Mouse (Mus musculus): ENCODE data around the gene Tnfaip6. TPM values are rescaled to one million over a fixed set of nuclear protein-coding genes. Genes with fewer than 3 reads are reported as not detected.
"Not testable (repeated sequence)": the region's sequence is repeated elsewhere in the genome, so short reads cannot be mapped to it uniquely, and the experiment has no call there.

Tnfaip6 gene
- polyA plus RNA-seq (2015; fragmentation: Nextera tagmentation; extraction: Ambion mirVana) = 3.8 and 4.1 TPM in 2 replicates

DNA sequence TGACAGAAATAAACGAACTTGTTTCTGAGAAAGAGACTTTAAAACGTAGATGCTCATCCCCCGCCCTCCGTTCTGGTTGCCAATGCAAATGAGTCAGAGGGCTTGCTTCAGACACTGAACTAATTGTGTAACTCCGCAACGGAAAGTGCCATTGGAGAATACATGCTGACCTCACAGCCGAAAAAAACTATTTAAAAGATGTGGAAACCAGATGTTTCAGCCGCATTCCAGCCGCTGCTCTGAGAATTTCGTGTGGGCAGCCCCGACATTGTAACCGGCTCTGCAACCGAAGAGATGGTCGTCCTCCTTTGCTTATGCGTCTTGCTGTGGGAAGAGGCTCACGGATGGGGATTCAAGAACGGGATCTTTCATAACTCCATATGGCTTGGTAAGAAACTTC, at the start of gene Tnfaip6:
TSS of gene Tnfaip6 (plus strand) at position 128 of the 400 bp plus-strand sequence.
- WGBS = under 1% methylated on average over 17 of the region's 17 CpGs
- Histone ChIP-seq H3K4me3 (ENCODE audit: low read length) (peak within 1 kb of the TSS; percentile 38), H3K4me1 (ENCODE audit: control insufficient read depth, insufficient read depth, low read depth, low read length) (no peaks in the 10 kb centered on the region), H3K4me2 (ENCODE audit: low read length) (peak within 1 kb of the TSS; percentile 59), H3K9me3 (ENCODE audit: control insufficient read depth, low read length) (no peaks in the 10 kb centered on the region), H3K9ac (ENCODE audit: low read depth, low read length) (peak within 1 kb of the TSS; percentile 9; the same call in 1 of the 2 replicates), H3K27ac (ENCODE audit: low read depth, low read length) (no peak within 1 kb of the TSS), H3K27me3 (replicated peaks; ENCODE audit: control insufficient read depth, insufficient read depth, low read length) (no peaks in the 10 kb centered on the region), H3K36me3 (ENCODE audit: control insufficient read depth, insufficient read depth, low read length) (no peaks in the 10 kb centered on the region)
- peak; percentile 74 for ATAC-seq

DNA sequence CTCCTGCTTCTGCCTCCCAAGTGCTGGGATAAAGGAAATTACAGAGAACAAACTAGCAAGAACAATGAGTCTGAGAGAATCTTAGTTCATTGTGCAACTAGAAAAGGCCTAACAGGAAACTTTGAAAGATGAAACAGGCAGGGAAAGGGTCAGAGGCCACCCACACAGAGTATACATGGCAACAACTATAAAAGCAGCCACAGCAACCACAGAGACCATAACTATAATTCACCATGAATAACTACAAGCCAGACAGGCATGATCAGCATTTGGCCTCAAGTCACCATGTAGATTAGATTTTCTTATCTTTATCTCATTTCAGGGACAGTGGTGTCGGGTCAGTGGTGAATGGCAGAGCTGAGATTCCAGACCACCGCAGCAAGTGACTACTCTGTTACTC, 48.2 kb upstream of the Tnfaip6 start:
- 86% methylated on average over 2 of the region's 2 CpGs for WGBS
- ATAC-seq = no peak
- H3K27me3 ChIP-seq (replicated peaks; ENCODE audit: control insufficient read depth, insufficient read depth, low read length) = no peaks in the 10 kb centered on the region
- no peaks in the 10 kb centered on the region for H3K4me1 ChIP-seq (ENCODE audit: control insufficient read depth, insufficient read depth, low read depth, low read length)
- H3K9ac ChIP-seq (ENCODE audit: low read depth, low read length) = no peak overlapping the region
- H3K4me2 ChIP-seq (ENCODE audit: low read length) = no peak overlapping the region
- H3K9me3 ChIP-seq (ENCODE audit: control insufficient read depth, low read length) = no peaks in the 10 kb centered on the region
- H3K27ac ChIP-seq (ENCODE audit: low read depth, low read length) = no peak overlapping the region
- H3K36me3 ChIP-seq (ENCODE audit: control insufficient read depth, insufficient read depth, low read length) = no peaks in the 10 kb centered on the region
- no peak overlapping the region for H3K4me3 ChIP-seq (ENCODE audit: low read length)

DNA sequence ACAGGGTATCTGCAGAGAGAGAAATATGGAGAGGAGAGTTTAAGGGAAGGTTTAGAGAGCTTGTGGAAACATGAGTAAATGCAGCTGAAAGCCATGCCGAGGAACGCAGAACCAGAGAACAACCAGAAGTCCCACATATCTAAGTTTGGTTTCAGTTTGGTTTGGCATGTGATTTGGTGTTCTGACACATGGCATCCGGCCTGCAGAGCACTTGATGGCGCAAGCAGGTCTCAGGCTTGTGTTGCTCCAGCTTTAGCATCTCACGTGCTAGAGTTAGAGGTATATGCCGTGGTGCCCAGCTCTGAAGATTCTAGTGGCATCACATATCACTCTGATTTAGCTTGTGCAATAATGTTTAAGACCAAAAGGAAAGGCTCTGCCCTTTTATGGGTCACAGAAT, 46.4 kb upstream of the Tnfaip6 start:
- Histone ChIP-seq H3K4me3 (ENCODE audit: low read length) (no peak overlapping the region), H3K9me3 (ENCODE audit: control insufficient read depth, low read length) (no peaks in the 10 kb centered on the region), H3K36me3 (ENCODE audit: control insufficient read depth, insufficient read depth, low read length) (no peaks in the 10 kb centered on the region), H3K4me1 (ENCODE audit: control insufficient read depth, insufficient read depth, low read depth, low read length) (no peaks in the 10 kb centered on the region), H3K4me2 (ENCODE audit: low read length) (no peak overlapping the region), H3K9ac (ENCODE audit: low read depth, low read length) (no peak overlapping the region), H3K27ac (ENCODE audit: low read depth, low read length) (no peak overlapping the region), H3K27me3 (replicated peaks; ENCODE audit: control insufficient read depth, insufficient read depth, low read length) (no peaks in the 10 kb centered on the region)
- 96% methylated on average over 6 of the region's 6 CpGs for WGBS
- no peak for ATAC-seq

DNA sequence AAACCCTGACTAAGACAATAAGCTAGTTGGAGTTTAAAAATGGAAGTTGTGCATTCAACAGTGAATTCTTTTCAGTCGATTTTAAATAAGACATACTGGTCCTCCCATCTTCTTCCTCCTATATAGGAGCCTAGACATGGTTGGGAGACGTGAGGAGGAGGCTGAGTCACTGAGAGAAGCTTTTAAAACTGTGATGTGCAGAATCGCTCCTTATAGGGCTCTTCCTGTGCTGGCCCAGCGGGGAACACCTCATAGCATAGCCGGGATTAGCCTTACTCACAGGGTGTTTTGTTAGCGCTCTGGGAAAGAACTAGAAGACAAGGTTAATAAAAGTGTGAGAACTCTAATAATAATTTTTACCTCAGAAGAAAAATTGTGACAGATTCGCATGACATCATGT, 37.8 kb upstream of the Tnfaip6 start:
- no peaks in the 10 kb centered on the region for H3K4me1 ChIP-seq (ENCODE audit: control insufficient read depth, insufficient read depth, low read depth, low read length)
- no peak overlapping the region for H3K4me2 ChIP-seq (ENCODE audit: low read length)
- H3K36me3 ChIP-seq (ENCODE audit: control insufficient read depth, insufficient read depth, low read length) = no peaks in the 10 kb centered on the region
- H3K4me3 ChIP-seq (ENCODE audit: low read length) = no peak overlapping the region
- no peak overlapping the region for H3K27ac ChIP-seq (ENCODE audit: low read depth, low read length)
- WGBS = 62% methylated on average over 7 of the region's 7 CpGs
- no peak overlapping the region for H3K9ac ChIP-seq (ENCODE audit: low read depth, low read length)
- H3K27me3 ChIP-seq (replicated peaks; ENCODE audit: control insufficient read depth, insufficient read depth, low read length) = no peaks in the 10 kb centered on the region
- no peak for ATAC-seq
- no peaks in the 10 kb centered on the region for H3K9me3 ChIP-seq (ENCODE audit: control insufficient read depth, low read length)

DNA sequence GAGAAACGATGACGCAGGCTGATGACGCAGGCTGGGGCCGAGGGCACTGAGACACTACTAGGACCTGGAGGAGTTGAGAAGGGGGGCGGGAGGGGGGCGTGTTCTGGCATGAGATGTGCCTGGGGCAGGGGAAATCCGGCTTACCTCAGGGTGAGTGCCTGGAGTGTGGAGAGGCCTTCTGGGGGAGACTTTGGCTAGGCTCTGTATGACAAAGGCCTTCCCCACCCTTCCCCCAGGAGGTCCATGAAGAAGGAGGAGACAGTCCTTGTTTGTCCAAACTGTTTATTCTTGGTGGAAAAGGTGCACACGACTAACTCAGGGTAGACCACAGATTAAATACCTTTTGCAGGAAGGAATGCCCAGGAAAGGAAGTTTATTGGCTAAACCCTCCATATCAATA, 36.3 kb upstream of the Tnfaip6 start:
- Histone ChIP-seq H3K9me3 (ENCODE audit: control insufficient read depth, low read length) (no peaks in the 10 kb centered on the region), H3K4me2 (ENCODE audit: low read length) (no peak overlapping the region), H3K9ac (ENCODE audit: low read depth, low read length) (no peak overlapping the region), H3K4me3 (ENCODE audit: low read length) (no peak overlapping the region), H3K27ac (ENCODE audit: low read depth, low read length) (no peak overlapping the region), H3K27me3 (replicated peaks; ENCODE audit: control insufficient read depth, insufficient read depth, low read length) (no peaks in the 10 kb centered on the region), H3K36me3 (ENCODE audit: control insufficient read depth, insufficient read depth, low read length) (no peaks in the 10 kb centered on the region), H3K4me1 (ENCODE audit: control insufficient read depth, insufficient read depth, low read depth, low read length) (no peaks in the 10 kb centered on the region)
- WGBS = 87% methylated on average over 8 of the region's 8 CpGs
- no peak for ATAC-seq

DNA sequence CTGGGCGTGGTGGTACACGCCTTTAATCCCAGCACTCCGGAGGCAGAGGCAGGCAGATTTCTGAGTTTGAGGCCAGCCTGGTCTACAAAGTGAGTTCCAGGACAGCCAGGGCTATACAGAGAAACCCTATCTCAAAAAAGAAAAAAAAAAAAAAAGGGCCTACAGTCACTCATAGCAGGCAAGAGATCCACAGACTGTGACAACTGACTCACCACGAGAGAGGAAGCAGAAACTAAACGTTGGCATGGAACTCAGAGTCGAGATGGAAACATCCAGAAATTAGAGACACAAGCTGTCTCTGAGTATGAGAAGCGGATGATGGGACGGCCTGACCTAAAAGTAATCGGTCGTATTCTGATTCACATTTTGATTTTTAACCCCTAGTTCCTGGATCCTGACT, 35.5 kb upstream of the Tnfaip6 start:
- H3K9ac ChIP-seq (ENCODE audit: low read depth, low read length); H3K27me3 ChIP-seq (replicated peaks; ENCODE audit: control insufficient read depth, insufficient read depth, low read length); H3K4me2 ChIP-seq (ENCODE audit: low read length); H3K27ac ChIP-seq (ENCODE audit: low read depth, low read length); H3K9me3 ChIP-seq (ENCODE audit: control insufficient read depth, low read length); ATAC-seq; H3K4me3 ChIP-seq (ENCODE audit: low read length); H3K4me1 ChIP-seq (ENCODE audit: control insufficient read depth, insufficient read depth, low read depth, low read length); H3K36me3 ChIP-seq (ENCODE audit: control insufficient read depth, insufficient read depth, low read length): not testable (repeated sequence)
- 93% methylated on average over 10 of the region's 10 CpGs for WGBS

DNA sequence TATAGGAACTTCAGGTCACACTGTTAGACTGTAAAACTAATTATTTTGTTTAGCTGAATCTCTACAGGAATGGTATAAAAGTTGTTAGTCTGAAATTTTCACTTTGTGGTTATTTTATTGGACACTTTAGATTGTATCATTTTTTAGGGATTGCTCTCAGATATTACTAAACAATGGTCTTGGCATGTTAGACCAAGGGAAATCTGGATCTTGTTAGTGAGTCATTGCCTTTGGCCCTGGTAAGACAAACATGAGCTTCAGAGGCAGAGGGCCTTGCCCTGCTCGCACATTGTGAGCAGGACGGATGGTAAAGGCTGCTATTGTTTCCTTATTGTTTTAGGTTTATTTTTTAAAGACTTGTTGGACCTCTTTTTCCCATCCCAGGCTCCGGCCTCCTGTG, 31.4 kb upstream of the Tnfaip6 start:
- H3K4me2 ChIP-seq (ENCODE audit: low read length) = no peak overlapping the region
- H3K36me3 ChIP-seq (ENCODE audit: control insufficient read depth, insufficient read depth, low read length) = no peaks in the 10 kb centered on the region
- no peak overlapping the region for H3K9ac ChIP-seq (ENCODE audit: low read depth, low read length)
- H3K27ac ChIP-seq (ENCODE audit: low read depth, low read length) = no peak overlapping the region
- H3K9me3 ChIP-seq (ENCODE audit: control insufficient read depth, low read length) = no peaks in the 10 kb centered on the region
- no peaks in the 10 kb centered on the region for H3K27me3 ChIP-seq (replicated peaks; ENCODE audit: control insufficient read depth, insufficient read depth, low read length)
- 73% methylated on average over 3 of the region's 3 CpGs for WGBS
- ATAC-seq = no peak
- no peaks in the 10 kb centered on the region for H3K4me1 ChIP-seq (ENCODE audit: control insufficient read depth, insufficient read depth, low read depth, low read length)
- H3K4me3 ChIP-seq (ENCODE audit: low read length) = no peak overlapping the region

DNA sequence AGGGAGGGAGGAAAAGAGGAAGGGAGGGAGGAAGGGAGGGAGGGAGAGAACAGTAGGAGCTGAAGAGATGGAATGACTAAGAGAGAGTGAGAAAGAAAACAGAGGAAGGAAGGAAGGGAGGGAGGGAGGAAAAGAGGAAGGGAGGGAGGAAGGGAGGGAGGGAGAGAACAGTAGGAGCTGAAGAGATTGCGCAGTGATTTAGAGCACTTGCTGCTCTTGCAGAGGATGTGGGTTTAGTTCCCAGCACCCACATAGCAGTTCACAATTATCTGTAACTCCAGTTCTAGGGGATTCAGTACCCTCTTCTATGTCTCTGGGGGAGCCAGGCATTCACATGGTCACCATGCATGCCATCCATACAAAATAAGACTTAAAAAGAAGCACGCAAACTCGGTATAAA, 26.0 kb upstream of the Tnfaip6 start:
- not testable (repeated sequence) for H3K4me2 ChIP-seq (ENCODE audit: low read length); H3K4me3 ChIP-seq (ENCODE audit: low read length); H3K27ac ChIP-seq (ENCODE audit: low read depth, low read length); H3K36me3 ChIP-seq (ENCODE audit: control insufficient read depth, insufficient read depth, low read length); H3K9ac ChIP-seq (ENCODE audit: low read depth, low read length); H3K27me3 ChIP-seq (replicated peaks; ENCODE audit: control insufficient read depth, insufficient read depth, low read length); ATAC-seq; H3K9me3 ChIP-seq (ENCODE audit: control insufficient read depth, low read length); H3K4me1 ChIP-seq (ENCODE audit: control insufficient read depth, insufficient read depth, low read depth, low read length)
- 86% methylated on average over 3 of the region's 3 CpGs for WGBS

DNA sequence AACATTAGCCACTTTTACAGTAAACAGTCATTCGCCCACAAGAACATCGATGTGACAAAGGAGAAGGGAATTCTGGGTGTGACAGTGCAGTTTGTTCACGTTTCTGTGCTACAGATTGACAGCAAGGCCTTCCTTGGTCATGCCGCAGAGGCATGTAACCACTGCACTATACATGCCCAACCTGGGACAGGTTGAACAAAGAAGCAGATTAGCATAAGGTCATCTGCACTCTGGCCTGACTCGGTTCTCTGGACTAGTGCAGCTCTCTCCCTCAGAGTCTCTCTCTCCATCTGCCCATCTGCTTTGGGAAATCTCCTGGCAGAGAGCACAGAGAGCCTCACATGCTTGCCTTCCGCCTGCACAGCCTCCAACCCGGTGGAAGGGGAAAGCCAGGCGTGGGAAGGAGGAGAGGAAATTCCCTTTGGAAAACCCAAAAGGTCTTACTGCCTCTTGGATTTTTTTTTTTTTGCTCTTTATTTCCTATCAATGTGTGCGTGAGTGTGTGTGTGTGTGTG, 24.4 kb upstream of the Tnfaip6 start:
- Histone ChIP-seq H3K27me3 (replicated peaks; ENCODE audit: control insufficient read depth, insufficient read depth, low read length) (no peaks in the 10 kb centered on the region), H3K4me1 (ENCODE audit: control insufficient read depth, insufficient read depth, low read depth, low read length) (peaks cover 3% of the 10 kb centered on the region), H3K4me2 (ENCODE audit: low read length) (no peak overlapping the region), H3K36me3 (ENCODE audit: control insufficient read depth, insufficient read depth, low read length) (no peaks in the 10 kb centered on the region), H3K4me3 (ENCODE audit: low read length) (no peak overlapping the region), H3K9ac (ENCODE audit: low read depth, low read length) (no peak overlapping the region), H3K27ac (ENCODE audit: low read depth, low read length) (no peak overlapping the region), H3K9me3 (ENCODE audit: control insufficient read depth, low read length) (no peaks in the 10 kb centered on the region)
- 70% methylated on average over 9 of the region's 9 CpGs for WGBS
- ATAC-seq = no peak

DNA sequence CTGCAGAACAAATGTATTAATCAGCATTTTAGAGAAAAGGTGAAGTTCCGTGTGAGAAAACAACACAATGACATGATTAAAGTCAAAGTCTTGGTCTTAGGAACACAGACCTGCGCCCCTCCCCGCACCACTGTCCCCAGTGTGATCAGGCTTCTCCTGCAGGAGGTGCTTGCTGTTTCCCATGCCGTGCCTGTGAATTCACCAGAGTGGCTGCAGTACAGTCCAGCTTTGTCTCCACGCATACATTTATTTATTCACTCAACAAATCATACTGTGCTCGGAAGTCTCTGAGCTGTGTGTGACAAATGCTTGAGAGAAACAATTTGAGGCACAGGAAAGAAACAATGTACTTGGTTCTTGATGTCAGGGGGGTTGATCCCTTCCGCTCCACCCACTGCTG, 21.4 kb upstream of the Tnfaip6 start:
- Histone ChIP-seq H3K9me3 (ENCODE audit: control insufficient read depth, low read length) (no peaks in the 10 kb centered on the region), H3K27ac (ENCODE audit: low read depth, low read length) (no peak overlapping the region), H3K9ac (ENCODE audit: low read depth, low read length) (no peak overlapping the region), H3K27me3 (replicated peaks; ENCODE audit: control insufficient read depth, insufficient read depth, low read length) (no peaks in the 10 kb centered on the region), H3K36me3 (ENCODE audit: control insufficient read depth, insufficient read depth, low read length) (no peaks in the 10 kb centered on the region), H3K4me3 (ENCODE audit: low read length) (no peak overlapping the region), H3K4me2 (ENCODE audit: low read length) (peak overlapping the region; percentile 26), H3K4me1 (ENCODE audit: control insufficient read depth, insufficient read depth, low read depth, low read length) (peaks cover 3% of the 10 kb centered on the region)
- whole genome bisulfite sequencing = 21% methylated on average over 7 of the region's 7 CpGs
- no peak for ATAC-seq

Measured in hindbrain, embryonic 16.5 days (tissue).